Mouse (Mus musculus): ENCODE results near the gene Lbx1. TPM values are rescaled to one million over a fixed set of nuclear protein-coding genes. Genes with fewer than 3 reads are reported as not detected.

Gene Lbx1
- polyA plus RNA-seq, 1 experiment from 2014 or later: not detected

DNA sequence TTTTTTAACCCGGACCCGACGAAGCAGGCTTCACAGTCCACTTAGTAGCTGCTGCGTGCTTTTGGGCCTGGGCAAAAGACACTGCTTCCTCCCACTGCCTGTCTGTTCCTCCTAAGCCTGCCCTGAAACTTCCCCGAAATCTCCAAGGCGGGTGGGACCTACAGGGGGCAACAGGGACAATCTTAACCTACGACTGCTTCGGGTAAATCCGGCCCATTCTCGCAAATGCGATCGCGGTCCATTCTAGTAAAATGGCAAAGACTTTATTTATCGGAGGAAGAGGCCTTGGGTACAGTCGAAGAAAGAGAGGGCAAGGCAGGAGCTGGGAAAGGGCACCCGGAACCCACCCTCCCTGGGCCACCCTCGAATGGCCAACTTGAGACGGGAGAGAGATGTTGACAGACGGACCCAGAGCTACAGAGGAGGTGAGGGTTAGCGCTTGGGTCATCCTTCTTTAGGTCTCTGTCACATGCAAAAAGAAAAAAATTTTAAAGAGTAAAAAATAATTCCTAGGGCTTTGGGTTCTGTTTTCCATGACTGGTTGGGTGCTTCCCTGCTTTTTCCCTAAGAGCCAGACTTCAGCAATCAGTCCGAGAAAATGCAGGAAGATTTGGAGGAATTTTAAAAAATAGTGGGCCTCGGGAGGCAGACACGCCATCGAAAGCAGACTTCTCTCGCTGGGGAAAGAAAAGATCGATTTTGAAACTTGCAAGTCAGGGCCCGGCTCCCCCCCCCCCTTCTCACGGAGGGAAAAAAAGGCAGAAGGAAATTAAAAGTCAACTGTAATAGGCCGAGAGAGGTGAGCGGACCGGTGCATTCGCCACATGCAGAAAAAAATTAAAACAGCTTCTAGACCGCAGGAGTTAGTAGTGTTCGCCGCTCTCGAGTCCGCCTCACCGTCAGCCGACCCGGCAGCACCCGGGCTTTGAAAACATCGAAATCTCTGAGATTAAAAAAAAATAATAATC, 2.9 kb downstream of the Lbx1 start:
- no peaks in the 10 kb centered on the region for H3K9me3 ChIP-seq (replicated peaks)
- H3K9ac ChIP-seq: no peak overlapping the region
- no peak overlapping the region for H3K4me2 ChIP-seq
- H3K36me3 ChIP-seq (ENCODE audit: poor library complexity, severe bottlenecking): no peaks in the 10 kb centered on the region
- ATAC-seq: no peak
- H3K27ac ChIP-seq: no peak overlapping the region
- H3K4me1 ChIP-seq: peaks cover 41% of the 10 kb centered on the region
- peaks cover 96% of the 10 kb centered on the region for H3K27me3 ChIP-seq
- no peak overlapping the region for H3K4me3 ChIP-seq
- 1% methylated on average over 42 of the region's 42 CpGs for WGBS

- Histone ChIP-seq H3K4me3 (peak overlapping the region; percentile 30; the same call in 1 of the 2 replicates), H3K9ac (0 out of 2 replicates have a peak overlapping the region, but pooled peaks have one; percentile 3), H3K9me3 (replicated peaks) (no peaks in the 10 kb centered on the region), H3K4me1 (peaks cover 41% of the 10 kb centered on the region), H3K27ac (no peak overlapping the region), H3K27me3 (peaks cover 96% of the 10 kb centered on the region), H3K4me2 (peak overlapping the region; percentile 53; the same call in 1 of the 2 replicates), H3K36me3 (ENCODE audit: poor library complexity, severe bottlenecking) (no peaks in the 10 kb centered on the region)
- no peak for ATAC-seq
- WGBS: 1% methylated on average over 14 of the region's 14 CpGs
Measured at GRCm38 (mm10) chr19:45232036-45232410, 3.6 kb downstream of the Lbx1 start.

DNA sequence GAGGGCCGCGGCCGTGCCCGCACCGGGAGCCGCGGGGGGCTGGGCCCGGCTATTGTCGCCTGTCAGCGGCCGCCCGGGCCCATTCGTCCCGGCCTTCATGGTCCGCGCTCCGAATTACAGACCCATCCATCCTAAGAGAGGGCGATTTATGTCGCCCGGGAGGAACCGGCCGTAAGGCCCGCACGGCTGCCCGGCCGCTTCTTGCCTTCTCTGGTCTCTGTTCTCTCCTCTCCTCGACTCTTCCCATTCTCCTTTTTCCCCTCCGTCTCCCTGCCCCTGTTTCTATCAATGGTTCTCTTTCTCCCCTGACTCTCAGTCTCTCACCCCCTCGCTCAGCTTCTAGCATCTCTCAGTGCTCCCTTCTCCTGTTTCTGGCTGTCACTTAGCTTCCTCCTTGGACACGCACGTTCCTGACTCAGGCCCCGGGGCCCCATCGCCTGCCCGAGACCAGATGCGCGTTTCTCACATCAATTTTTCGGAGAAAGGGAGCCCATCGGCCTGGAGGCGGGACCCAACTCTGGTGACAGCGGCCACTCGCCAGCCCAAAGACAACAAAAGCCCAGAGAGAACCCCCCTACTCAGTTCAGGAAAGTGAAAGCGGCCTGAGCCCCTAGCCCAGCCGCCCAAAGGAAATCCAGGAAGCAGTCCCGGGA, 4.1 kb downstream of the Lbx1 start:
- Histone ChIP-seq H3K27ac (no peak overlapping the region), H3K36me3 (ENCODE audit: poor library complexity, severe bottlenecking) (no peaks in the 10 kb centered on the region), H3K4me3 (peak overlapping the region; percentile 30), H3K4me2 (peak overlapping the region; percentile 53), H3K27me3 (peaks cover 96% of the 10 kb centered on the region), H3K4me1 (peaks cover 39% of the 10 kb centered on the region), H3K9ac (peak overlapping the region; percentile 3; the same call in 1 of the 2 replicates), H3K9me3 (replicated peaks) (no peaks in the 10 kb centered on the region)
- WGBS: under 1% methylated on average over 44 of the region's 44 CpGs
- no peak for ATAC-seq

GRCm38 (mm10) chr19:45230848-45231382, 4.7 kb downstream of the Lbx1 start:
- Histone ChIP-seq H3K27me3 (peaks cover 96% of the 10 kb centered on the region), H3K4me1 (peaks cover 33% of the 10 kb centered on the region), H3K9ac (peak overlapping the region; percentile 3; the same call in 1 of the 2 replicates), H3K4me3 (peak overlapping the region; percentile 30), H3K4me2 (peak overlapping the region; percentile 53), H3K9me3 (replicated peaks) (no peaks in the 10 kb centered on the region), H3K36me3 (ENCODE audit: poor library complexity, severe bottlenecking) (no peaks in the 10 kb centered on the region), H3K27ac (no peak overlapping the region)
- WGBS: under 1% methylated on average over 28 of the region's 51 CpGs
- no peak for ATAC-seq

GRCm38 (mm10) chr19:45230201-45230611, 5.4 kb downstream of the Lbx1 start:
- no peak overlapping the region for H3K4me3 ChIP-seq
- no peak overlapping the region for H3K27ac ChIP-seq
- WGBS: under 1% methylated on average over 20 of the region's 20 CpGs
- H3K9me3 ChIP-seq (replicated peaks): no peaks in the 10 kb centered on the region
- H3K4me1 ChIP-seq: peaks cover 27% of the 10 kb centered on the region
- no peaks in the 10 kb centered on the region for H3K36me3 ChIP-seq (ENCODE audit: poor library complexity, severe bottlenecking)
- H3K27me3 ChIP-seq: peaks cover 96% of the 10 kb centered on the region
- ATAC-seq: no peak
- no peak overlapping the region for H3K9ac ChIP-seq
- no peak overlapping the region for H3K4me2 ChIP-seq

- Histone ChIP-seq H3K36me3 (ENCODE audit: poor library complexity, severe bottlenecking) (no peaks in the 10 kb centered on the region), H3K27me3 (peaks cover 96% of the 10 kb centered on the region), H3K4me1 (peaks cover 21% of the 10 kb centered on the region), H3K9me3 (replicated peaks) (no peaks in the 10 kb centered on the region), H3K4me3 (0 out of 2 replicates have a peak overlapping the region, but pooled peaks have one; percentile 12), H3K4me2 (peak overlapping the region; percentile 10; the same call in 1 of the 2 replicates), H3K27ac (no peak overlapping the region), H3K9ac (0 out of 2 replicates have a peak overlapping the region, but pooled peaks have one; percentile 9)
- ATAC-seq: no peak
- 1% methylated on average over 33 of the region's 33 CpGs for WGBS
Measured at GRCm38 (mm10) chr19:45229378-45230135, 6.1 kb downstream of the Lbx1 start.

GRCm38 (mm10) chr19:45228781-45229180, 6.8 kb downstream of the Lbx1 start:
- Histone ChIP-seq H3K4me1 (peaks cover 26% of the 10 kb centered on the region), H3K27ac (no peak overlapping the region), H3K9ac (no peak overlapping the region), H3K36me3 (ENCODE audit: poor library complexity, severe bottlenecking) (no peaks in the 10 kb centered on the region), H3K27me3 (peaks cover 96% of the 10 kb centered on the region), H3K4me2 (no peak overlapping the region), H3K9me3 (replicated peaks) (no peaks in the 10 kb centered on the region), H3K4me3 (no peak overlapping the region)
- no peak for ATAC-seq
- 4% methylated on average over 4 of the region's 4 CpGs for WGBS

DNA sequence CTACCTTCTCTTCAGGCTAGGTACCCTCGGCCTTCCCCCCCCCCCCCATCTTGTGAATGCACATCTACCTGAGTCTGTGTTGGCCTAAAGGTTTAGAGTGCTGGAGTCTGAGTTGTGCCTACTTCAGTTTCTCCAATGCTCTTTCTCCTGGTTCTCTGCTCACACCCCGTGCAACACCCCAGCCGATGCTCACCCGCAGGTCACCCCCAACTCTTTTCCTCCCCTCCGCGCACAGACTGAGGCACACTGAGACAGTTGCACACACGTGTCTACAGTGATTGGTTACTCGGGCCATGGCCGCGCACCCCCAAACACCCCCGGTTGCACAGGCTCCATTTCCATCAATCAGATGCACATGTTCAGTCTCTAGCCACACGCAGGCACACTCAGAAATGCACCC, 7.5 kb downstream of the Lbx1 start:
- Histone ChIP-seq H3K4me1 (peaks cover 28% of the 10 kb centered on the region), H3K4me2 (no peak overlapping the region), H3K9ac (no peak overlapping the region), H3K4me3 (no peak overlapping the region), H3K27ac (no peak overlapping the region), H3K9me3 (replicated peaks) (no peaks in the 10 kb centered on the region), H3K27me3 (peaks cover 97% of the 10 kb centered on the region), H3K36me3 (ENCODE audit: poor library complexity, severe bottlenecking) (no peaks in the 10 kb centered on the region)
- under 1% methylated on average over 12 of the region's 12 CpGs for WGBS
- no peak for ATAC-seq

GRCm38 (mm10) chr19:45227671-45228070, 7.9 kb downstream of the Lbx1 start:
- Histone ChIP-seq H3K27ac (no peak overlapping the region), H3K4me3 (no peak overlapping the region), H3K9ac (no peak overlapping the region), H3K36me3 (ENCODE audit: poor library complexity, severe bottlenecking) (no peaks in the 10 kb centered on the region), H3K4me2 (no peak overlapping the region), H3K4me1 (peaks cover 28% of the 10 kb centered on the region), H3K27me3 (peaks cover 99% of the 10 kb centered on the region), H3K9me3 (replicated peaks) (no peaks in the 10 kb centered on the region)
- WGBS: 6% methylated on average over 1 of the region's 1 CpGs
- no peak for ATAC-seq

DNA sequence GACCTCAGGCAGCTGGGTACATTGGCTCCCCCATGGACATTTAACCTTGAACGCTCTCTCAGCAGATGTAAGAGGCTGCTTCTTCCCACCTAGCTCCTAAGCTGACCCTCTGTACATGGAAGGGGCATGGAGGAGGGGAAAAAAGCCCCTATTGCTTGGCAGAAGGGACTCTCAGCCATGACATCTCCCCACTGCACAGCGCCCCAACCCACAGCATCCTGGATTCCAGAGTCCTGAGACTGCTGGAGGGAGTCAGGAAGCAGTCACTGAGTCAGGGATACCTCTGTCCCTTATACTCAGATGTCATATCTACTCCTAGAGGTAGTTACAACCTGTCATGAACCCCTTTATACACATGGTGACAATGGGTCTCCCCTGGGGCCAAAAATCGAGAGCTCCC, 8.6 kb downstream of the Lbx1 start:
- no peak for ATAC-seq
- peaks cover 28% of the 10 kb centered on the region for H3K4me1 ChIP-seq
- H3K9ac ChIP-seq: no peak overlapping the region
- H3K36me3 ChIP-seq (ENCODE audit: poor library complexity, severe bottlenecking): no peaks in the 10 kb centered on the region
- H3K27ac ChIP-seq: no peak overlapping the region
- peaks cover 100% of the 10 kb centered on the region for H3K27me3 ChIP-seq
- 0% methylated on average over 3 of the region's 3 CpGs for WGBS
- H3K9me3 ChIP-seq (replicated peaks): no peaks in the 10 kb centered on the region
- no peak overlapping the region for H3K4me2 ChIP-seq
- no peak overlapping the region for H3K4me3 ChIP-seq

GRCm38 (mm10) chr19:45226246-45226645, 9.4 kb downstream of the Lbx1 start:
- Histone ChIP-seq H3K4me2 (no peak overlapping the region), H3K27ac (no peak overlapping the region), H3K9ac (no peak overlapping the region), H3K9me3 (replicated peaks) (no peaks in the 10 kb centered on the region), H3K4me1 (peaks cover 20% of the 10 kb centered on the region), H3K36me3 (ENCODE audit: poor library complexity, severe bottlenecking) (no peaks in the 10 kb centered on the region), H3K27me3 (peaks cover 100% of the 10 kb centered on the region), H3K4me3 (no peak overlapping the region)
- no peak for ATAC-seq
- 2% methylated on average over 8 of the region's 8 CpGs for WGBS
